Mouse (Mus musculus) liver, embryonic 14.5 days (tissue): ENCODE measurements at regions not wholly inside any gene's neighbourhood (a gene's known extent, or its start where the extent isn't known, plus 50 kb on each side); places are given as distances from the start of the nearest gene placed in this dataset.

Source experiments
- CTCF ChIP-seq: IDR thresholded peaks from 2 replicates; pipeline ENCODE4 v1.5.1; 2016; ENCODE audit warnings: antibody characterized with exemption, low read depth, control low read depth
- EP300 ChIP-seq: IDR thresholded peaks from 2 replicates; pipeline ENCODE4 v1.6.1; 2016; ENCODE audit warnings: antibody characterized with exemption, low read depth

DNA sequence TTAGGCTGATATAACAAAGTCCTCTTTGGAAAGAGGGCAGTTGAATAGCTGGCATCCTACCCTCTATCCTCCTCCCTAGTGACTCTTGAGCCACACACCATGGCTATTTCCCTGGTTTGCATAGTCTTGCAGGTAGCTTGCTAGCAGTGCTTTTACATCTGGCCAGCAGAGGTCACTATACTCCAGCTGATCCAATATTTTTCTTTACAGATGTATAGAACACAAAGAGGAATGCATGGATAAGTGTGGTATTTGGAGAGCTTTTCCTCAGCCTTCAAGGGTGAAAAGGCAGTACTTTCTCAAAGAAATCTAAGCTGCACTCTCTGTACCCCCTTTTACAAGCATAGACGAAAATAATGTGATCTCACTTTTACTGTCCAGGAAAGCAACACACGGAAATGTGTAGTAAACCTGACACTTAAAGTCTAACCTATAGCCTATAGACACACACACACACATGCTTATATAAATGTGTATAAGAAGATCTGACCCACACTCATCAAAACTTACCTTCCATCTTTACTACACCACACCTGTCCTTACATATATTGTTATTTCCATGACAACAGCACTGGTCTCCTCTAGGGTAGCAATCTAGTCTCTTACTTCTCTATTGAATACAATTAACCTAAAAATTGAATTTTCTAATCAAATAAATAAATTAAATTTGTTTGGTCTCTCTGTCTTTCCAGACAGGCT lies 105.0 kb downstream of the Avpr1a start:
- TF ChIP-seq CTCF (peak; percentile 66), EP300 (no peak)
